ENCODE assay signal across 8 mouse cellular contexts in genomic region chr7:99380491-99381213, GRCm38 (mm10). TPM values are rescaled to one million over a fixed set of nuclear protein-coding genes. Genes with fewer than 3 reads are reported as not detected.
DNase-seq lines count a peak whose midpoint lies in the region; ATAC-seq lines count a peak whose summit lies in the region.

No protein-coding gene starts in this region.

- intact Hi-C loops in left cerebral cortex, postnatal 4 days (cut with DNase I): no loop called here

- peak overlapping the region; percentile 92 for H3K4me2 ChIP-seq in midbrain, embryonic 16.5 days (ENCODE audit: low read length)

- H3K27me3 ChIP-seq in midbrain, embryonic 16.5 days (ENCODE audit: control insufficient read depth, insufficient read depth, low read depth, low read length): no peaks in the 10 kb centered on the region

- H3K4me3 ChIP-seq in midbrain, embryonic 16.5 days (ENCODE audit: low read depth, low read length): peak overlapping the region; percentile 83

- H3K4me1 ChIP-seq in midbrain, embryonic 16.5 days (ENCODE audit: control insufficient read depth, insufficient read depth, low read length): peaks cover 33% of the 10 kb centered on the region

- ATAC-seq in midbrain, embryonic 16.5 days: peak; percentile 74

- H3K9ac ChIP-seq in midbrain, embryonic 16.5 days (ENCODE audit: low read depth, low read length): peak overlapping the region; percentile 70

- no peaks in the 10 kb centered on the region for H3K9me3 ChIP-seq in midbrain, embryonic 16.5 days (replicated peaks; ENCODE audit: control insufficient read depth, low read length, poor library complexity, severe bottlenecking)

- DNase-seq in adrenal gland, adult 2 months: peak; percentile 30
- no peak for DNase-seq in adrenal gland, postnatal 10 days
- DNase-seq in B cell, adult 2 months: peak; percentile 29 to 33
- peak; percentile 44 to 46 for DNase-seq in cerebellum, adult 18-20 months
- DNase-seq in forelimb bud, embryonic 11.5 days (ENCODE audit: low read depth, low spot score): peak; percentile 73
- DNase-seq in left cerebral cortex, postnatal 4 days: peak; percentile 73
- DNase-seq in thymus, postnatal 4 days: peak; percentile 67

- no peaks in the 10 kb centered on the region for H3K36me3 ChIP-seq in midbrain, embryonic 16.5 days (ENCODE audit: control insufficient read depth, insufficient read depth, low read length)

- H3K27ac ChIP-seq in midbrain, embryonic 16.5 days (ENCODE audit: low read length): peak overlapping the region; percentile 96

- WGBS in midbrain, embryonic 16.5 days: under 1% methylated on average over 24 of the region's 24 CpGs

RNA-seq across cellular contexts. Expression of gene Gdpd5, which starts 0.6 kb away (rescaled TPM):
- 10 to 100 TPM in 1 of 2 experiments, 1 to 10 TPM in 1; 7.2 to 12.9 TPM for total RNA-seq in adrenal gland, adult 2 months (2021)
- 26.6 TPM in 2 replicates for polyA plus RNA-seq in adrenal gland, adult 2 months (2012; rRNA removed)
- 10 to 100 TPM; 11.5 to 16.6 TPM for total RNA-seq in adrenal gland, postnatal 10 days (2021)
- 10 to 100 TPM; 54.4 to 63.0 TPM for total RNA-seq in left cerebral cortex, postnatal 4 days (2021)
- polyA plus RNA-seq in midbrain, embryonic 16.5 days (2015; fragmentation: Nextera tagmentation; extraction: Ambion mirVana): 45.0 and 55.6 TPM in 2 replicates

RNA-seq across cellular contexts. Expression of gene Serpinh1, which starts 27.6 kb away (rescaled TPM):
- total RNA-seq in adrenal gland, adult 2 months (2021): 100 to 1,000 TPM; 276 to 356 TPM
- polyA plus RNA-seq in adrenal gland, adult 2 months (2012; rRNA removed): 358 and 377 TPM in 2 replicates
- total RNA-seq in adrenal gland, postnatal 10 days (2021): 100 to 1,000 TPM; 331 to 363 TPM
- total RNA-seq in left cerebral cortex, postnatal 4 days (2021): 10 to 100 TPM; 63.7 to 65.6 TPM
- polyA plus RNA-seq in midbrain, embryonic 16.5 days (2015; fragmentation: Nextera tagmentation; extraction: Ambion mirVana): 185 and 203 TPM in 2 replicates

Comparison
In these comparisons a context has a peak if more than half of its experiments do, and no peak if none do; other contexts are left out.
1. RNA of gene Serpinh1, which starts 27.6 kb away (total RNA-seq): 331 to 363 TPM in adrenal gland, postnatal 10 days and 276 to 356 TPM in adrenal gland, adult 2 months; 63.7 to 65.6 TPM in left cerebral cortex, postnatal 4 days; every median in the first group is over 4 times any median in the second.